Mouse (Mus musculus) ovary, postnatal 14 days (tissue): Measurements from ENCODE around the gene Rpl23a.
A peak's percentile ranks its signal among the peaks of the same experiment; 100 is the strongest.

Experiments
- DNase-seq: peaks from one replicate; pipeline ENCODE4 v3.0.0; 2022; ENCODE audit warnings: low spot score

The Rpl23a gene

DNA sequence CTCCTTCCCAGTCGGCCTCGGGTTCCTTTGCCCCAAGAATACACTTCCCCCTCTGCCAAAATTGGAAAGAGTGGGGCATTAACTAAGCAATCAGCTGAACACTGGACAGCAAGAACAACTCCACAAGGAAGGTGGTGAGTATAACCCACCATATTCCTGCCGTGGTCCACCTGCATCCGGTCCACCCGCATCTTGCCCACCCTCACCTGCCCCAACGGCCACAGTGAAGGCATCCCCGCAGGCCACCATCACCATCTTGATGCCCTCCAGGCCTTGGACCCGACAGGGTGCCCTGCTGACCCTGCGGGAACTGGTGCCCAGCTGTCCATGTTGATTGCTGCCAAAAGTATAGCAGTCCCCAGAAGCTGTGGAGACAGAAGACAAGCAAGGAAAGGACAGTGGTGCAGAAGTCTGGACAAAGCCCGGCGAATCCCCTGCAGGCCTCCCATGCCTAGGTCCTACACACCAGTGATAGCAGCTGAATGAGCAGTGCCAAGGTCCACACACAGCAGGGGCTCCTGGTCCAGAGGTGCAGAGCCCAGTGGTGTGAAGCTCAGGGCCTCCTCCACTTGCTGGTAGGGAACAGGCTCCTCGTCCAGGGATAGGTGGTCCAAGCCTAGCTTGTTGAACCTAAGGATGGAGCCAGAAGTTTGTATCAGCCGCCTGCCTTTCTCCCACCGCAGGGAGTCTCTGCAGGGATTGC lies 16.0 kb downstream of the Rpl23a start:
- no peak for DNase-seq

DNA sequence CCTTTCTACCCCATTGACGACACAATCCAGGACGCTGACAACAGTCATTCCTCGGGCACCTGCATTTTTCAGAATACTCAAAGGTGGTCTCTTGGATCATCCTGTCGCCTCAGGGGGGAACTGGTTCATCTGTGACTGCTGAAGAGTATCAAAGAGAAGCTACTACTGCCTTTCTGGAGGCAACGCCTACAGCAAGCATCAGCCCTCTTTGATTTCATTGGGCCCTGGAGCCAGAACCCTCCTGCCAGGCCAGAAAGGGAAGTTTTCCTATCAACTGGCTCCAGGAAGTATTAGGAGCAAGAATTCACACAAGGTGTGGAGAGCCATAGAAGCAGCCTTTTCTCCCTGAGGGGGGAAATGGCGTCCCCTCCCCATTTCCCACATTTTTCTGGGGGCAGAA lies 16.7 kb downstream of the Rpl23a start:
- DNase-seq = no peak

DNA sequence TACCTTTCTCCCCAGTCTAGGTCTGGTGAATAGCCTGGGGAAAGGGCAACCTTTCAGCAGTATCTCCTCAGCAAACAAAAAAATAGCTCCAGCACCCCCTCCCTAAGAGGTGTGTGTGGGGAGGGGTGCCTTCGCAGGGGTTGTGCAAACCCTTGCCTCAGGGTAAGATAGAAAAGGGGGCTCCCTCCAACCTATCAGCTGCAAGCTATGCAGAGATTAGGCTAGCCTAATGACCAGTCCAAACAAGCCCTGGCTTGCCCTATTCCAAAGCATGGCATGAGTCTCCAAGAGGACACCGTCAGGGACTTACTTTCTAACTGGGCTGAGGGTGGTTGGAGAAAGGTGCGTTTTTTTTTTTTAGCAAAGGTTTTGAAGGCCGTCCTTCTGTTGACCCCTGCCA lies 17.2 kb downstream of the Rpl23a start:
- DNase-seq = no peak

DNA sequence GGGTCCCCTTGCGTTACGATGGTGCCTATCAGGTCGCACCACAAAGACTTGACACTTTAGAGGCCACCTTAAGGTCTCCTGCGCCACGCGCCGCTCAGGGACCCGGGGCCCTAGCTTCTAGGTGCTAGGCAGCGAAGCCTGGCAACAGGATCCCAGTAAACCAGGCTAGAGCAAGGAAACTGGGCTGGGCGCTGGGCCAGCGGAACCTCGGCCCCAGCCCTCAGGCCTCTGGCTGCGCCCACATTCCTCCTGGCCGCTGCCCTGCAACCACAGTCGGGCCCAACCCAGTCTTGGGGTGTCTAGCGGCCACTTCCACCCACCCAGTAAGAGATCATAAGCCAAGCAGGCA lies 17.6 kb downstream of the Rpl23a start:
- DNase-seq = peak; percentile 56

DNA sequence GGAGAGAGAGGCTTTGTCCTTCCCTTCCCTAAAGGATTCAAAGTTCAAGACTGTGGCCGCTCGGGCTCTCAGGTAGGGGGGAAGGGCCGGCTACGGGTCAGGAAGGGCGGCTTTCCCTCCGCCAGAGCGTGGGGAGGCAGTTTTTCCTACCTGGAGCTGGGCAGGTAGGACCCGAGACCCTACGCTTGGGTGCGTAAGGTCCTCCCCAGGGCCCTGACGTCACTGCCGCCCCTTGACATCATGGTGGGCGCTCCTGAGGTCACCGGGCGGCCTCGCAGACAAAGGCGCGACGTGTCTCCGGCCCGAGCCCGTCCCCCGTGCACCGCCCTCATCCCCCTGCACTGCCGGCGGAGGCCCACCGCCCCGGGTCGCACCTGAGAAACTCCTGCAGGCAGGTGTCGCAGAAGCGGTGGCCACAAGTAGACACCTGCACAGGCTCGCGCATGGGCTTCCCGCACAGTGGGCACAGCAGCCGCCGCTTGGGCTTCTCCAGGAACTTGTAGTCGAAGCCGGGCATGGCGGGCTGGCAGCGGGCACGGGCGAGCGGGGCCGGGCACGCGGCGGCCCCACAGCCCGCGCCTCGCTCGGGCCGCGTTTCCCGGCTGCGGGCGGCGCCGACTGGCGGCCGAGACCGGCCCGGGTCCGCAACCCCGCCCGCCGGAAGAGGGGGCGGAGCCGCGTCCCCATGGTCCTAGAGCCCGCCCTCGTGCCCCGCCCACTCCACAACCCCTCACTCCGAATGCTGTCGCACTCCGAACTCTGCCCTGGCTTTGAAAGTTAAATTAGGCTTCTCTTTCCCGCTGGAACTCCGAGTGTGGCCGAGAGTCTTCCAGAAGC lies 18.2 kb downstream of the Rpl23a start, which contains the start of gene Traf4:
Traf4 (minus strand) TSS at position 666 of the 837 bp plus-strand sequence.
- peak; percentile 73 for DNase-seq

DNA sequence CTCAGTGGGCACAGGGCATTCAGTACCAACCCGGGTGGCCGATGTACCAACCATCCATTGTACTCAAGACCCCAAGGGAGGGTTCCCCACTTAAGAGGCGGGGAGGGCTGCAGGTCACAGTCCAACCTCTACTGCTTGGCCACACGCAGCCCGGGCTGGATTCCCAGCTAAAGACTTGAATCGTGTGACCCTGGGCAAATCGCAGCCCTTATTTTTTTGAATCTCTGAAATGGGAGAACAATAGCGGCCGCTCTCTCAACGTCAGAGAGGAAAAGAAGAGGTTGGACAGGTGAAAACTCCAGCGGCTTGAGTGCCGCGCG lies 18.8 kb downstream of the Rpl23a start:
- no peak for DNase-seq

DNA sequence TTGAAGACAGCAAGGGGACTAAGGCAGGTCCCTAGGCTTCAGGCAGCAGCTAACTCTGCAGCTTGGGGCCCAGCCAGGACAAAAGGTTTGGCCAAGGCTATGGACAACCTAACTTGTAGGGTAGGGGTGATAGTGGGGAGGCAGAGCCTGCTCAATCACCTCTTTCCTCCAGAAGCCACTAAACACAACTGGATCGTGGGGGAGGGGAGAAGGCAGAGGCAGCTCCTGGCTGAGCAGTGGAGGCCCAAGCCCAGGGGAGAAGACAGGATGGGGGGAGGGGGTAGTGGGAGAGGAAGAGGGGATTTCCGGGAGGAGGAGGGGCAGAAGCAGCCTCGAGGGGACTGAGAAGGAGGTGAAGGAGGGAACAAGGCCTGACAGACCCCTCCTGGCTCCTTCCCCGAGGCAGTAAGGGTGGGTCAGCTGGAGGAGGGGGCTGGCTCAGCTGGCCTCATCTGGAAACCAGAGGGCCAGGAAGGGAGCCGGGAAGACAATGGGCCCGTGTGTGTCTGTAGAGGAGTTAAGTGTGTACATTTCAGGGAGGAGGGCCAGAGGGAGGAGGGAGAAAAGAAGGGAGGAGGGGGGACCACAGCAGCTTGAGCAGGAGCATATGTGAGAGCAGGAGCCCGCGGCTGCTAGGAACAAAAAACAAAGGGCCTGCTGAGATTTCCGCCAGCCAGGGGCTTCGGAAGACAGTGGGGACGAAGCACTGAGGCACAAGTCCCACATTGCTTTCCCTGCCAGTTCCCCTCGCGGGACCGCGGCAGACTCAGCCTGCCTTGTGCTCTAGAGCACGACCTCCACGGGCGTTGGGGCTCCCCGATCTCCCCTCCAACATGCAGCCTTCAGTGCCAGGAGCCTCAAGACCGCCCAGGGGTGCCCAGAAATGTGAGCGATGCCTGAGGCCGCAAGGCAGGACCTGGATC lies 19.4 kb downstream of the Rpl23a start:
- DNase-seq = peak; percentile 66

DNA sequence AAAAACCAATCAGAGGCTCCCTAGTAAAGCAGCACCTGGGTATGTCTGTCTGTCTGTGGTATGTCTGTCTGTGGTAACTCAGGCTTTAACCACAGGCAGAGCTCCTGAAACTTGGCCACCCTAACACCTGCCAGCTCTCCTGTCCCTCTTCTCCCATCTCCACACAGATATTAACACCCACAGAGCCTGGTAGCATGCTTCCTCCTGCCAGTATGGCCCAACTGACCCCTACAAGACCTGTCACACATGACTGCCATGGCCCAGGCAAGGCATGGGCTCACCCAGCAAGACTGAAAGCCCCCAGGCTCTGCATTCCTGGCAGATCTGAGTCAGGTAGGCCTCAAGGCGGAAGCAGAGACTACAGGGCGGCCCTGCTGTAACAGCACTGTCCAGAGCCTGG lies 20.3 kb downstream of the Rpl23a start:
- no peak for DNase-seq

DNA sequence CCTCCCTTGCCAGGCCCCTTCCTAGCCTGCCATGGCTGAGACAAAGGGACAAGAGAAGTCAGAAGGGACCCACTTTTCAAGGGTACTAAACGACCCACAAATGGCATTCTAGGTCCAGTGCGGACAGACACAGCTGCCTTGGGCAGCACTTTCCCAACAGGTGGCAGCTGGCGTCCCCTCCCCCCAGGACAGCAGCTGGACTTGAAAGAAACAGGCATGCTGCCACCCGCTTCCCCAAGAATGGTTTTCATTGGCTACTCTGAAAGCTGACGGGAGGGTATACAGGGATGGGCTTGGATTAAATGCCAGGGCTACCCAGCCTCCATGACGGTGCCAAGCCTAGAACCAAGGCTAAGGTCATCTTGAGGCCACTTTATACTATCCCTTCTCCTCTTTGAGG lies 20.9 kb downstream of the Rpl23a start:
- DNase-seq = no peak

DNA sequence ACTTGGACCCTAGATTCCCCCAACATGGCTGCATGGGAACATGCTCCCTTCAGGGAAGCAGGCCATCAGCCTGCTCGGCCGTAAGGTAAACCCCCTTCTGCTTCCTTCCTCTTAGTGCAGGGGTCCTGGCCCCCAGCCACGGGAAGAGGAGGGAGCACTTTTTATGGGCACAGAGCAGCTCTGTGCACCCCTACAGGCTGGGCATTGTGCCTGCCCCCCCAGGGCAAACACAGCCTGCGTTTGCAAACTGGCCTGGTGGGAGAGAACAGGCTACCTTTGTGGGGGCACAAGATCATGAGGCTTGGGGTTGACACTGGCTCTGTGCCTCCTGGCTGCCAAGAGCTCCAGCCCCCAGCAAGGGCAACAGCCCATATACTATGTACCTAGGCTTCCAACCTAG lies 21.4 kb downstream of the Rpl23a start:
- DNase-seq = no peak

DNA sequence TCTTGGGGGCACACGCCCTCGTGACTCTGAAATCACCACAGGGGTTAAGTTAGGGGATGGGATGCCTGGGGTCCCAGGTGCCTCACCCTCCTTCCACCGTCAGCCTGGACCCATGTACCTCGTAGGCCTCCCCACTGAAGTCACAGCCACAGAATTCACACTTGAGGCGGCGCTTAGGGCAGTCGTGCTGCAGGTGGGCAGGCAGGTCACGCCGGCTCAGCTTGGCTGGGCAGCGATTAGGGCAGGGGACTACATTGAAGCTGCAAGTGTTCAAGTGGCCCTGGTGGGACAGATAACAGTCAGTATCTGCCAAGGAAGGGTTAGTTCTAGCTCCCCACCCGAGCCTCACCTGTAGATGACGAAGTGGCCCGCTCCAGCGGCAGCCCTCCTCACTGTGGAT lies 22.2 kb downstream of the Rpl23a start:
- no peak for DNase-seq

DNA sequence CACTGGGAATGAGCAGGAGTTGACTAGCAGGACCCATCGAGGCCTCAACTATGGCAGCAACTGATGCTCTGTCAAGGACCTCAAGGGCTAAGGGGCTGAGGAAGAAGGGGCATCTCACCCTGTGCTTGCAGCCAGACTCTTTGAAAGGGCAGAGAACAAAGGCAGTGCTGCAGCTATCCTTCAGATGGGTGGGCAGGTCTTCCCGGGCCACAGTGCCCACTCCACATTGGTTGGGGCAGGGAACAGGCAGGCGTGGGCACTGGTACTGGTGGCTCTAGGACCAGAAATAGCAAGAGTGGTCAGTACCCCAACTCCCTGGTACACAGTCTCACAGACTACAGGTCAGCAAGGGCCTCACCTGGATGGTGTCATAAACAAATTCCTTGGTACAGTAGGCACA lies 22.7 kb downstream of the Rpl23a start:
- no peak for DNase-seq

DNA sequence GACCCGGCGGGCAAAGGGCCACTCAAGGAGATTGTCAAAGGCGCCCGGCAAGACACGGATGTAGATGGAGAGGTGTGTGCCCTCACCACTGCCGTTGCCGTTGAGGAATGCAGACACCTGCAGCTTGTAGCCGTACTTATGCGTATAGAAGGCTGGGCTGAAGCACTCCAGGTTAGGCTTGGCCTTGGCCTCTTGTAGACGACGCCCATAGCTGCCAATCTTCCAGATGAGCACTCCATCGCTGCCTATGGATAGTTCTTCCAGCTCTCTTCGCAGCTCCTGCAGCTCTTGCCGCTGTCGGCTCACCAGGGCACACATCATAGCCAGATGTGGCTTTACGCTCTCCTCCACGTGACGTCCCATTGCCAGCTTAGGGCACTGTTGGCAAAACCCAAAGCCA lies 23.2 kb downstream of the Rpl23a start:
- no peak for DNase-seq

DNA sequence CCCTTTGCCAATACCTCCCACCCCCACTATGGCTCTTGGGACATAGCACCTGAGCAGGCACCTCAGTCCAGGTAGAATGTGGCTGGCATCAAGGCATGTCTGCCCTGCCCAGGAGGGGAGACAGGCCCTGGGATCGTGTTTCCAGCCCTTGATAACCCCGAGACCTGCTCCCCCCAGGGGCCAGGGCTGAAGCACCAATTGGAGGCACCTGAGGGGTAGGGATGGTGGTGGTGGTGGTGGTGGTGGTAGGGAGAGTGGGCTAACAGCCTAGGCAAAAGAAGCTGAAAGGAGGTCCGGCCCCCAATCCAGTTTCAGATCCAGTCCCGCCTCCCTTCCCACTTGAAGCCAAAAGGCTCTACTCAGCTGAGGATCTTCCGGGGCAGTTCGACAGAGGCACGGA lies 23.8 kb downstream of the Rpl23a start:
- DNase-seq = no peak

DNA sequence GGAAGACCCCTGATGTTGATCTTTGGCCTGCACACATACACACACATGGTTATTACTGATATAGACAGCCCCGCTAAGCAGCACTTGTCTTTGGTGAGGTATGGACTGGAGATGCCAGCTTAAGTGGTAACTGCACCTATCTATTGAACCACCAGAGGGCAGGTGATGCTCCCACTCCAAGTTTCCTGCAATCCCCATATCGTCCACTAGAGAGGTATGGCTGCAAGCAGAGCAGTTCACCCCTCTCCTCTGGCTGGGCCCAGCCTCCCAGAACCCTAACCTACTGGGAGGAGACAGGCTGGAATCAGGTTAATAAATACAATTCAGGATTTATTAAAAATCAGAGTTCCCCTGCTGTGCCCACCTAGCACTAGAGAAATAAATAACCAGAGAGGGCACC lies 24.3 kb downstream of the Rpl23a start:
- peak; percentile 75 for DNase-seq

DNA sequence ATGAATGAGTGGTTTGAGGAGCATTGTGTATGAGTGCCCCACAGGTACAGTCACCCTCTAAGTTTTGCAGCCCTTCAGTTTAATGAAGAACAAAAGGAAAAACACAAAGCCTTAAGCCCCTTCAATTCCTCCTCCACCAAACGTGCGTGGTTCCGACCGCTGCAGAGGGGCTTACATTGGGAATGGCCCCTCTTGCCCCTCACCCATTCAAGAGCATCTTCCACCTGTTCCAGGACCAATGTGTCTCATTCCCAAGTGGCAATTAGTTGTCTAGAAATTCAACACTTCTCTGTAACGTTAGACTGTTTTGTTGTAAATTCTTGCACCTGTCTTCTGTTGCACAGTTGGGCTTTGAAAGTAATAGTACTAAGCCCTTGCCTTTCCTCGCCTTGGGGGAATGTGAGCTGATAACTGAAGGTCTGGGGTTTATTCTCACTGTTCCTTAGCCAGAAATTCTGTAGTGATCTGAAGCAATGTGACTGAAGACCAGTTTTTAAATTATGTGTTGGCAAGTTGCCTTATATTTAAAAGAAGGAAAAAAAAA lies 27.2 kb downstream of the Rpl23a start:
- no peak for DNase-seq

DNA sequence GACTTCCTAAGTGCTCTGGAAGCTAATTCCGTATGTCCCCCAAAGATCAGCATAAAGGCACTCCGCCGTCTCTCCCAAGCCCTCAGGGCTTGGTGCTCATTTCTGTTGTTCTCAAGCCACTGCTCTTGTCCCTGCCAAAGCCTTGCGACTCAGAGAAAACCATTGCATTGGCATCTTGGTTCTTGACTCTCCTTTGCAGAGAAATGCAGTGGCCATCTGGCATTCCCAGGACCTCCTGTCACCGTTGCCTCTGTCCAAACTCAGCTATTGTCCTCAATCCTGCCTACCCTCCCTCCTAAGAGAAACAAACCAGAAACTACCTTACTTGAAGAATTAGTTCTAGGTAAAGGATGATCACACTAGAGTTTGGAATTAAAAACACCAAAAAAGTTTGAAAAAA lies 27.7 kb downstream of the Rpl23a start:
- DNase-seq = no peak

DNA sequence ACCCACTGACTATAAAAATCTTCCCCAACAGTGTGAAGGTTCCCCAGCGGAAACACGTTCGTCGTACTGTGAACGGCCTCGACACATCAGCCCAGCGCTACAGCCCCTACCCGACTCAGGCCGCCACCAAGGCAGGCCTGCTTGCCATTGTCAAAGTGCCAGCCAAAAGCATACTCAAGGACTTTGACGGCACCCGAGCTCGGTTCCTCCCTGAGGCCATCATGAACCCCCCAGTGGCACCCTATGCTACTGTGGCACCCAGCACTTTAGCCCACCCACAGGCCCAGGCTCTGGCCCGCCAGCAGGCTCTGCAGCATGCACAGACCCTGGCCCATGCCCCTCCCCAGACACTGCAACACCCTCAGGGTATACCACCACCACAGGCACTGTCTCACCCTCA lies 29.6 kb downstream of the Rpl23a start:
- DNase-seq = no peak

DNA sequence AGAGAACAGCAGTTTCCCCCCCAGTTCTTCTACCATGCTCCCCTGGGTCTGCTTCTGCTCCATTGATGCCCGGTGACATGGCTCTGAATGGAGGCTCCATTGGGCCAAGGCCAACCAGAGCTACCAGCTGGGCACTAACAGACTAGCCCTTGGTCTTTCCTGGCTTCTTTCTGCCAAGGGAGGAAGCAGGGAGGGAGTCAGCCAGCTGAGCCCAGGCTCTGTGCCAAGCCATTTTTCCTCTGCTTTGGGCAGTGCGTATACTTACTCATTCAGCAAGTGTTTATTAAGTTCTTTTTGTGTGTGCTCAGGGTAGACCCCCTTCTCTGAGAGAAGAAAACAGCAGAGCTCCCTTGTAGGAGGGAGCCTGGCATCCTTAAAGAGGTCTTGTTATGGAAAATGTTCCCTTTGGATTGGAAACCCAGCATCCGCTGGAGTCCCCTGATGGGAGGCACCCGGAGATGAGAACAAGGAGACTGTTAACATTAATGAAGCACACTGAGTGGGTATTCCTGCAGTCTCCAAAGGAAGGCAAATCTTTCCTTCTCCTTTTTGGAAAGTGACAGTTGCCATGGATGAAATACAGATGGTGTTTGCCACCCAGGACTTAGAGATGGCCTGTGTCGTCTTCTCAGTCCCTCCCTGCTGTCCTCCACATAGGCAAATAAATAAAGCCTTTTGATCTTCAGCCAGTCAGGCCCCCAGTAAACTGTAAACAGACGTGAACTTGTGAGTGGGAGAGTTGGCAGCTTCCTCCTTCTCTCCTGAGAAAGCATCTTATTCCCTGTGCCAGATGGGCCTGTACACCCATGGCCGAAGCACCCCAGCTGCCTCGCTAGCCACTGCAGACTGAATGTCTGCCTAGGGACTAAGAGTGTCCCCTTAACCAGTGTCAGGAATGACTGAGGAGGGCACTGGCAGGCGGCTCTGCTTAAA lies 30.8 kb downstream of the Rpl23a start:
- peak; percentile 54 for DNase-seq

DNA sequence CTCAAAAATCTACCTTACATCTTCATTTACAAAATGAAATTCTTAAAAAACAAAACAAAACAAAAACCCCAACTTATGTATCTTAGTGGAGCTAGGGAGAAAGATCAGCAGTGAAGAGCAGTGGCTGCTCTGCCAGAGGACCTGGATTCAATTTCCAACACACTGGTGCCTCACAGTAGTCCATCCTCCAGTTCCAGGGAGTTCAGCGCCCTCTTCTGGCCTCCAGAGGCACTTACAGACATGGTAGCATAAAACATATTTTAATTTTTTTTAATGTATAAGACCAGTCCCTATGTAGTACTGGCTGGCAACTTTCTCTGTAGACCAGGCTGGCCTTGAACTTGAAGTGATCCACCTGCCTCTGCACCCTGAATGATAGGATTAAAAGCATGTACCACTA lies 32.2 kb downstream of the Rpl23a start:
- DNase-seq = no peak
